Mouse (Mus musculus): ENCODE measurements around the gene Spata31. TPM values are rescaled to one million over a fixed set of nuclear protein-coding genes. Genes with fewer than 3 reads are reported as not detected.

The Spata31 gene
- not detected for total RNA-seq (2021)
- long read RNA-seq, experiment 1 = 0 reads
- long read RNA-seq, experiment 2 = 0 reads

DNA sequence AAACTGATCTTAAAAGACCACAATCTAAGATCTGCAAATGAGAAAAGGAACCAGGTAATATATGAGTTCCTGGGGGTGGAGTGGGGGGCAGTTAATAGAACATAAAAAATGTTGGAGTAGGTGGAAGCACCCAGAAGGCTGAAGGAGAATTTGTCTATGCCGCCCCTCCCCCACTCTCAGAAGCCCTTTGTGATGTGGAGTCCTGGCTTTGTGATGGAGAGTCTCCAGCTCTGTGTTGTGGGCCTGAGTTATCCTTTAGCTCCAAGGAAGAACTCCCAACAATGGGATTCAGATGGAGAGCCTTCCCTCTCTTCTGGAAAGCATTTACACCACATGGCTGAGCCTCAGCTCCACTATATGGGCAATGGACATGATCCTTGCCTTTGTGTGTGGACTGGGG is at the start of gene Spata31:
Gene Spata31 (plus strand): TSS at position 216 of the 400 bp plus-strand sequence.
- intact Hi-C loops (cut with DNase I) = no loop called here
- no peak for DNase-seq (ENCODE audit: low spot score in 2 of 2)

- intact Hi-C loops (cut with DNase I) = loop anchor here (10.0 kb wide), 1 partner anchor 458 kb away; no protein-coding TSS in a partner anchor
- no peak for DNase-seq (ENCODE audit: low spot score in 2 of 2)
Observed at GRCm38 (mm10) chr13:64903132-64903531, 14.1 kb upstream of the Spata31 start.

DNA sequence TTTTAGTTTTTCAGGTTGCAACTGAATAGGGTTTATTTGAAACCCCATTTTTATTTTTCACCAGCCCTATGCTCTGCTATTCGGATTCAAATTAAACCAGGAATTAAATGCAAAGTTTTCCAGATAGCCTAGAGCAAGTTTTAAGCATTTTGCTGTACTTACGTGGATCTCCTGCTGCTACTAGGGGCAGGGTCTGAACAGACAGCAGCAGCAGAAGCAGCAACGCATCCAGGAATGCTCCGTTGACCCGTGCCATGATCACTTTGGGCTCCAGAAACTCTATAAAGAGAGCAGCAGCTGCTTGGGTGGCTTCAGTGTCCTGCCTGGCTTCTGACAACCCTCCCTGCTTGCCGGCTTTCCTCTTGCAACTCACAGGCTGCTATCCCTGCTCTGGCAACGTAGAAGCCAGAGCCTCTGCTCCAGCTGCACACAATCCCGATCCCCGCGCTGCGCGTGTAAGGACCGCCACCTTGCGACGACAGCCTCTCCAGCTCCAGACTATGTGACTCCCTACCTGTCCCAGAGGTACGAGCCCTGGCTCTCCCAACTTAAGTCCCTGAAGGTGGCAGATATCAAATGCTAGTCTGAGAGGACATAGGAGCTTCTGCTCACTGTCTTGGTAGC is 13.5 kb upstream of the Spata31 start, which contains the start of gene Cntnap3:
Gene Cntnap3 (minus strand): TSS at position 371 of the 624 bp plus-strand sequence.
- DNase-seq (ENCODE audit: low spot score in 2 of 2) = peak; percentile 33 to 71
- intact Hi-C loops (cut with DNase I) = loop anchor here (10.0 kb wide), 1 partner anchor 459 kb away; no protein-coding TSS in a partner anchor

Other genes starting within 250 kb of the Spata31 start
- 1 to 10 TPM; 8.3 to 9.3 TPM for gene Cntnap3, start 13.5 kb upstream of the Spata31 start, total RNA-seq (2021)
- gene Spata31d1c, start 115.7 kb downstream of the Spata31 start, total RNA-seq (2021) = not detected
- gene Prss47, start 135.4 kb downstream of the Spata31 start, total RNA-seq (2021) = not detected
- gene Mfsd14b, start 195.6 kb downstream of the Spata31 start, total RNA-seq (2021) = 10 to 100 TPM; 38.3 to 42.3 TPM
- gene Olfr465-ps1, start 220.7 kb downstream of the Spata31 start, total RNA-seq (2021) = not detected
- gene Olfr466, start 232.8 kb downstream of the Spata31 start, total RNA-seq (2021) = not detected

Data from left cerebral cortex, postnatal 14 days (tissue).